Mouse (Mus musculus) embryo, embryonic 10.5 days (tissue): ENCODE measurements at regions not wholly inside any gene's neighbourhood (a gene's known extent, or its start where the extent isn't known, plus 50 kb on each side); places are given as distances from the start of the nearest gene placed in this dataset.

Experiments used
- DNase-seq: peaks from one replicate; pipeline ENCODE4 v3.0.0-alpha.2; 2015; ENCODE audit warnings: low spot score

DNA sequence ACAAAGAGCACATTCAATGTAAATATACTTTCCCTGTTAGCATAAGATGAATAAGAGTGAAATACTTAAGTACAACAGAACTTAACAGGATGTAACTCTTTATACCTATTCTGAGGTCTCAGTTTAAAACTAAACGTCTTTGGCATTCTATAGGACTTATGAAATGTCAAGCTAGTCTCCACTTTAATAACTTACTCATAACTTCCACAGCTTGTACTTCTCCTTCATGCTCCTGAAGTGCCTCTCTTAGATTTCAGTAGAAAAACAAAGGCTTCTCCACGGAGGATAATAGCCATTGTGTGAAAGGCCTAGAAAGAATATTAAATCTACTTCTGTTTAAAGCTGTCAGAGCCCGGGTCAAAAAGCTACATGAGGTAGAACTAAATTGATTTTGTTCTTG lies 117.9 kb upstream of the Kynu start:
- DNase-seq, result no peak

DNA sequence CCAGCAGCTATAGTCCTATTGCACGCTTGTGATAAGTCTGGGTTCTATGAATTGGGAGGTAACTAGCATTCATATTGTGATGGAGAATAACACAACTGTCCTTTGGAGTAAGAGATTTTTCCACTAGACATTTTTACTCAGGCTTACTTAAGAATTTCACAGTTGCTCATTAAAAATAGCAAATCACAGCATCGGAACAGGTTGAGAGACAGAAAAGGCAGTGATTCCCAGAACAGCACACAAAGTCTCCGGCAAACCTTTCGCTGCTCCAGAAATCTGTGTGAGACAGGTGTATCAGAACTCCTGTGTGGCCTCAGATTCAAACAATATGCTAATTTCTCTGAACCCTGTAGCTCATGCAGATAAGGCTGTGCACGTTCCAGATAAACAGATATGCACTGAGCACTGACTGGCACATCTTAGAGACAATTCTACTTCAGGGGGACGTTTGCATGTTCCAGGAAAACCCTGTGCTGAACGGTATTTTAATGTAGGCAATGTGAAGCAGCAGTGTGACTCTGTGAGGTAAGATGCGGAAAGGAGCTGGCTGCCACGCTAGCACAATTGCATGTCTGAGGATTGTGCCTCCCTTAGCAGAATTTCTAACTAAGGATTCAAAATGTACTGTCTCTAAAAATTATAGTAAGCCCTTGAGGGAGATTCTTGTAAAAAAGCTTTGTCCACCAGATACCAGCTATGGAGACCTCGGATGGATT lies 99.8 kb upstream of the Kynu start:
- DNase-seq, result no peak

DNA sequence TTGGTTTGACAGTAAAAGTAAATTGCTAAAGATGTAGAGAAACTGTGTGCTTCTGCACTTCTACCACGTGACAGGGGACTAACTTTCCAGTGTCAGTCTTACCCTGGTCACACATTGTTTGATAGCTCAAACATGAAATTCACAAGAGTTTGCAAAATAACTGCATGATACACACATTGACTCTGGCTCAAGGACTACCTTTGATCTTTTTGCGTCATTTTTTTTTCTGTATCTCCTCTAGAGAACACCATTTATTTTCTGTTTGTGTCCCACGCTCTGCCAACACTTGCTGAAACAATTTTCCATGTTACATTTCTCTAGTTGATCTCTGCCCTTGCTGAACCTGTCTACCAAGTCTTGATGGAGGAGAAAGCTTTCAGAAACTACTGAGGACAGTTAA lies 86.0 kb upstream of the Kynu start:
- no peak for DNase-seq

- DNase-seq, result no peak
Measured at GRCm38 (mm10) chr2:43469893-43470292, 85.2 kb upstream of the Kynu start.

DNA sequence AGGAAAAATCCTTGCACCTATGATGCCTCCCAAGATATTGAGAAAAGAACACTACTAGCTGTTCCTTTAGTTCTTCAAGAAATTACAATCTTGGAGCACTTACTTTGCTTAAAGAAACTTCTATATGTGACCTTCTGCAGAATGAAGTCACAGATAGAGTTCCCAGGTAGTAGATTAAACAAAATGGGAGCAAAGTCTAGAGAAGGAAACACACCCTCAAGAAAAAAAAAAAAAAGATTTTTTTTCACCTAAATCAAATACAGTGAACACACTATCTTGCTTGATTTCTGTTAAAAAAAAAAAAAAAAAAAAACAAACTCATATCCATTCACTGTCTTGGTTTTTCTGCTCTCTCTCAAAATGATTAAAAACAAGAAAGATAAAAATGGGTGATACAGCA lies 76.6 kb upstream of the Kynu start:
- no peak for DNase-seq

- no peak for DNase-seq
Measured at GRCm38 (mm10) chr2:43479871-43480270, 75.3 kb upstream of the Kynu start.
